Mouse (Mus musculus) activated CD4-positive, CD25-positive, alpha-beta regulatory T cell, adult 4 months (primary cell): ENCODE data around the gene Supt4a. TPM values are rescaled to one million over a fixed set of nuclear protein-coding genes. Genes with fewer than 3 reads are reported as not detected.

Experiments used
- ATAC-seq: one replicate; pipeline ENCODE4 v1.8.0; 2017
- polyA plus RNA-seq, 2 experiments: library from polyadenylated mRNA; unstranded; fragments of 100-300 nt; shearing (Covaris generic); gene quantifications; one replicate each; pipeline ENCODE4 v1.2.1; 2017

The Supt4a gene
- polyA plus RNA-seq: 100 to 1,000 TPM; 373 to 410 TPM

DNA sequence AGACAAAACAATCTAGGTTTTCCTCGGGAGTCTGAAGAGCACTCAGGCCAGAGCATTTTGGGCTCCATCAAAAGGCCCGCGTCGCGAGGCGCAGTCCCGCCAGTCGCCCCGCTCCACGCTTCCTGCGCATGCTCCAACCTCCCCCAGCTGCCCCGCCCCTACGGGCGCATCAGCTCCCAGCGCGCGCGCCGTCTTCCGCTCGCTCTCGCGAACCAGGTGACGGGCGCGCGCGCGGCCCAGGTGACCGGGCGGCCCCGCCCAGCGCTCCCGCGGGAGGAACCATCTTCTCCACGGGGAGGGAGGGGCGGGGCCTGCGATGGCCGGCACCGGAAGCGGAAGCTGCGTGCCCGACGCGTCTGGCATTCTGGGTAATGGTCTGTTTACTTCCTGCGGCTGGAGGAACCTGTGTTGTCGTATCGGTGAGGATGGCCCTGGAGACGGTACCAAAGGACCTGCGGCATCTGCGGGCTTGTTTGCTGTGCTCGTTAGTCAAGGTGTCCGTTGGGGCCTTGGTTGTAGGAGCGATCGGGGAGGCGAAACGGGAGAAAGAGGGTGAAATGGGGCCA is at the start of gene Supt4a:
Gene Supt4a, plus strand, starts transcription at position 378 of the 566 bp plus-strand sequence.
- peak; percentile 74 for ATAC-seq

DNA sequence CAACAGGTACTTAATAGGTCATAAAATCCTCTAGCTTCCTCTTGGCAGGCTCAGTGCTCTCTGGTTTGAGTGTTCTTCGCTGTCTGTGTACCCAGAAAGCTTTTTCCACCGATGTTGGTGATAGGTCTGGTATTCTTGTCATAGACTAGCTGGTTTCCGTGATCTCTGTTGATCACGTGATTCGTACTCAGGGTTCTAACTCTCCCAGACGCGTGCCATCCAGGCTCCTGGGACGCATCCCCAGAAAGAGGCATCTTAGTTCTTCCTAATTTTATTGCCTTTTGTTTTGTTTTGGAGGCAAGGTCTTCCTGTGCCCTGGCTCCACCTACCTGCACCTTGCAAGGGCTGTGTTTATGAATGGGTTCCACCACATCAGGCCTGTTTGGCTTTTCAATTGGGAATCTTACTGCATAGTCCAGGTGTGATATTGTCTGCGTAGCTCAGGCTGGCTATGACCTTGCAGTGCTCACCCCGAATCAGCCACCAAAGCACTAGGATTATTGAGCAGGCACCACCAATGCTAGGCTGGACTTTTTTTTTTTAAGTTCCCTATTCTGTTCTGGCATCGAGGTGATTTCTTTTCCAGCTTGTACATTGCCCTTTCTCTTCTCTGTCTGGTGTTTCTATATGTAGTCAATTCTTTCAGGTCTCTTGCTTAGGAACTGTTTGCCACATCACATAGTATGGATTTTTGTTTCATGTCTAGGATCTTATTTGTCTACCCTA is 48.7 kb upstream of the Supt4a start:
- no peak for ATAC-seq

GRCm38 (mm10) chr11:87689402-87689808 is 47.9 kb upstream of the Supt4a start:
- no peak for ATAC-seq

DNA sequence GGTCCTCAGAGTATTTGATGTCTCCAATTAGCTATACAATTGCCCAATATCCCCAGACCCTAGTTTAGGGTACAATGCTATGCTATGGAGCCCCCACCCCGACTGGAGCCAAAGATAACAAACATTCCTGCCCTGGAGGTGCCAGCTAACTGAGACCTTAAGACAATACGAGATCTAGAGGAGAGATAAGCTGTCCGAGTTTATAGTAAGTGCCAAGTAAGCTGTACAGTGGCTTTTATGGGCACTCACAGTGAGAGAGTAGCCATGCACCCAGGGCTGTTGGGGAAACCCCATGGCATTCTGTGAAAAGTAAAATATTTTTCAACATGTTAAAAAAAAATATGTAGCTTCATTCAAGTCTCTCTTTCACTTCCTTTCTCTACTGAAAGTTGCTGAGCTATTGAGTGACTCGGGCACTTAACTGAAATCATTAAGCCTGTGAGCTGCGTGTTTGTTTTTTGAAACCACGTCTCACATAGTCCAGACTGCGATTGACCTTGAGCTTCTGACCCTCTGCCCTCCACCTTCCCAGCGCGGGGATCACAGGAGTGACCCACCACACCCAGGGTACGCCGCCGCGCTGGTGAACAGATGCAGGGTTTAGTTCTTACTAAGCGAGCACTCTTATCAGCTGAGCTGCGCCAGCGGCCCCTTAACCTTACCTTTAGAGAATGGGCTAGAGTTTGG is 47.2 kb upstream of the Supt4a start:
- peak; percentile 62 for ATAC-seq

- no peak for ATAC-seq
These were observed 40.1 kb upstream of the Supt4a start for GRCm38 (mm10) chr11:87697131-87697682.

DNA sequence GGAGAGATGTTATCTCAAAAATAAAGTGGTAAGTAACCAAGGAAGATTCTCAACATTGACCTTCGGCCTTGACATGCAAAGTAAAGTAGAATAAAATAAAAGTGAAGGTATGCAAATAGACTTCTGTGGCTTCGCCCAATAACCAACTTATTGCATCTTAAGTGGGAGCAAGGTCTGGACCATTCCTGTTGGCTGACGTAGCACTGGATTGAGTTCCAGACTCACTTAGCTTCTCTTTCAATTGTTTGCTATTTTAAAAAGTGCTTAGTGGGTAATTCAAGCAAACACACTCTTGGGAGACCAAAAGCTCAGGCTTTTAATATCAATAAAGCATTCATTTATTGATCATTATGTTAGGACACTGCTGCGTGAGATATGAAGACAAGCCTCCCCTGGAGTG is 39.2 kb upstream of the Supt4a start:
- no peak for ATAC-seq

- ATAC-seq: no peak
These were observed 36.2 kb upstream of the Supt4a start for GRCm38 (mm10) chr11:87701108-87701507.

- no peak for ATAC-seq
These were observed 35.3 kb upstream of the Supt4a start for GRCm38 (mm10) chr11:87701877-87702620.

DNA sequence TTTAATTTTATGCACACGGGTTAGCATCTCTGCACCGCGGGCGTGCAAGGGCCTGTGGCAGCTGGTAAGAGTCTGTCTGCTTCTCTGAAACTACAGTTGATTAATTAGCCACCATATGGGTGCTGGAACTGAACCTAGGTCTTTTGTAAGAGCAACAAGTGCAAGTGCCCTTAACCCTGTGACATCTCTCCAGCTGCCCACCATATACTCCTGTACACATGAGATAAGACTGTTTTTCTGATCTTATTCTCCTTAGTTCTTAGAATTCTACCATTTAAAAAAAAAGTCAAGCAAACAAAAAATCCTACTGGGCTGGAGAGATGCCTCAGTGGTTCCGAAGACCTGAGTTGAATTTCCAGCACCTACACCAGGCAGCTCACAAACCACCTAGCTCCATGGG is 33.7 kb upstream of the Supt4a start:
- ATAC-seq: no peak

DNA sequence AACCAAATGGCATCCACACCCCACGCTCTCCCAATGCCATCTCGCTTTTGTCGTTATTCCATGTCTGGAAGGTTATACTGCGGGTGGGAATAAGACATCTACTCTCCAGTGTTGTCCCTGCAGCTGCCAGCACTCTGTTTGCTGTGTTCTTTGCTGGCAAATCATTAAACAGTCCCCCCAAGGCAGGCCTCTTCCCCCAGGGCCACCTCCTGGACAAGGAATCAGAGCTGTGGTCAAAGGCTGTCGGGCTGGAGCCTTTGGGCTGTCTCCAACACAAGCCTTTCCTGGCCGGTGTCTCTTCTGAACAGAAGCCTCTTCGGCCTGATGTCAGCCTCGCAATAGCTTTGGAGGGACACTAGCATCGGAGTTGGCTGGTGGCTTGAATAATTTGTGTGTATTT is 33.1 kb upstream of the Supt4a start:
- ATAC-seq: no peak

GRCm38 (mm10) chr11:87707570-87707969 is 29.8 kb upstream of the Supt4a start:
- no peak for ATAC-seq

DNA sequence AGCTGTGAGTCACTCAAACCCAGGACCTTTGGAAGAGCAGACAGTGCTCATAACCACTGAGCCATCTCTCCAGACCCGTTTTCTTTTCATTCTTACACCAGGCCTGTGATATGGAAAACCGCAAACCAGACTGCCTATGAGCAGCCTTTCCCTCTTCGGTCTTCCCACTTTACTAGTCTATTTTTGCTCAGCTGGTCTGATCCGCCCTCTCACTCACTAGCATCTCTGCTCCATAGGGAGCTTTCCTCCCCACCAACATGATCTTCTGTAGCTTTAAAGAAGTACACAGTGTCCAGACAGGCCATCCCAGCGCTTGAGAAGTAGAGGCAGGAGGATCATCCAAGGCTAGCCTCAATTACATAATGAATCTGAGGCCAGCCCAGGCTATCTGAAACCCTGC is 28.4 kb upstream of the Supt4a start:
- no peak for ATAC-seq

DNA sequence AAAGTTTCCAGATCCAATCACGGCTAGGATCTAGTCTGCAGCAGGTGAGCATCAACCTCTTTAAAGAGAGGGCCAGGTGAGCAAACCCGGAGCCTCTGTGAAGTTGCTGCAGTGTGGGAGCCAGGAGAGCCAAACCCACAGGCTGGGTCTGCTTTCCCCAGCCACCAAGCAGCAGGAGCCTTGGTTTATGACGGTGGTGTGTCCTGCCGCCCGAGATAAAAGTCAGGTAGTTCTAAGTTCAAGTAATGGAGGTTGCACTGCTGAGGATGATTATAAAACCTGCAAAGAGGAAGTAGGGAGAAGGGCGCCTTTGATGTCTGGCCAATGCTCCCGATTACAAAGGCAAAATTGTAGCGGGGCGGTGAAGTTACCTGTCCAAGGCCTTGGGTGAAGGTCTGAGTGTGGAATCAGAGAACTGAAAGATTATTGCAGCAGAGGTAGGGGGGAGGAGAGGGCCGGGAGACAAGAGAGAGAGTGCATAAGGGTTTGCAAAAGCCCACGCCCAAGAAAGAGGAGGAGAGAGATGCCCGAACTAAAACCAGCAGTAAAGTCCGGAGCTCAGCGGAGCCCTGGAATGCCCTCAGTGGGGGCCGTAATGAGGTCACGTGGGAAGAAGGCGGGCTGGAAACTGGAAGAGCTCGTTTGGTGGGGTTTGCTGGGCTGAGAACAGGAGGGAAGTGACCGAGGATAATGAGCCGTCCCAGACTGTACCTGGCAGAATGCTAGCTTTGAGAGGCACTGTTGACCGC is 27.7 kb upstream of the Supt4a start:
- no peak for ATAC-seq

DNA sequence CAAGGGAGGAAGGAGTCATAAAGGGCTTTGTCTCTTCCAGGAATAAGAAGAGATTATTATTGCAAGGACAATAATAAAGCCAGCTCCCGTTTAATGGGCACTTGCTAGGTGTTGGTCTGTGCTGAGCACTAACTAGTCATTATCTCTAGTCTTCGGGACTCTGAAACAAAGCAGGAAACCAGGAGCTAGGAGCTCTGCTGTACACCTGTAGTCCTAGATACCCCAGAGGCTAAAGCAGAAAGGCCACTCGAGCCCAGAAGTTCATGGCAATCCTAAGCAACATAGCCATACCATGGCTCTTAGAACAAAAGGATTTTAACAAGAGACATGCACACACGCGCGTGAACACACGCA is 27.1 kb upstream of the Supt4a start:
- no peak for ATAC-seq

DNA sequence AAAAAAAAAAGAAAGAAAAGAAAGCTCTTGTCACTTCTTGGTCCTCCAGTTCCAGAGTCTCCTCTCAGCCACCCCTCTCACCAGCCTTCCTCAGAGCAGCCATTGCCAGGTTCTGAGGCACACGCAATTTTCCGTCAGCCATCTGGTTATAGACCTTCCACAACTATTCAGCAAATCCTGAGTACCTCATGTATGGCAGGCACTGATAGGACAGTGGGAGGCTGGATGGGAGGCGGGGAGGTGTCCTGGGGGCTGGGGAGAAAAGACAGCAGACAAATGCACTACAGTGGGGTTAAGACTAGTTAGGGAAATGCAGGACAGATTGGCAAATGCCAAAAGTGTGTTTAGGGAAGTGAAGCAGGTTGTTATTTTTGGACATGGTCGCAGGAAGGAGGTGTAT is 25.2 kb upstream of the Supt4a start:
- no peak for ATAC-seq

GRCm38 (mm10) chr11:87715999-87716398 is 21.4 kb upstream of the Supt4a start:
- no peak for ATAC-seq

GRCm38 (mm10) chr11:87719526-87719925 is 17.8 kb upstream of the Supt4a start:
- no peak for ATAC-seq

DNA sequence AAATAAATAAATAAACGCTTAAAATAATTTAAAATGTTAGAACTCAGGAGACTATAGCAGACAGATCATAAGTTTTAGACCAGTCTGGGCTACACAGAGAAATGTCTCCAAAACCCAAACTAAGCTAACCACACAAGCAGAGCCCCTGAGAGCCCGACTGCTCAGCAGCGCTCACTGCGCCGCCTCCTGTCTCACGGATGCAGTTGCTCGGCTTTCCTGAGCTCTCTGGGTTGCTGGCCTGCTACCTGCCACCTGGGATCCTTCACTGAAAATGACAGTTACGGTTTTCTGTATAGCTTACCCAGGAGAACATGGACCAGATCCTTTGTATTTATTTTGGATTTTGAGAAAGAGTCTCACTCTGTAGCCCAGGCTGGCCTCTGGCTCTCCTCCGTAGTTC is 17.0 kb upstream of the Supt4a start:
- peak; percentile 50 for ATAC-seq

DNA sequence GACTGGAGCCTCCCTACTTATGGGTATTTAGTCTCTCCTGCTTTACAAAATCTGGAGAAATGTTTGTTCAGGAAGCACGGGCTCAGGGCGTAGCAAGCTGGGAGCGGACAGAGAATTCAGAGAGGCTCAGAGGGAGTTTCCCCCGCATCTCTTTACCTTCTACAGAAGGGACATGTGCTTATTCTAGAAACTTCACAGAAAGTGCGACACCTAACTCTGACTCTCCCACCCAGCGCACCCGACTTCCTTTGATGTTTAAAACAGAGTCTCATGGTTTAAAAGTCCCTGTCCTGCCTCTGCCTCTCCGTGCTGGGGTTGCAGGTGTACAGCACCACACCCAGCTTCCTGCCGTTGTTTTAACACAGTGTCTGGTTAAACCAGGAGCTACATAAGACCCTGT is 16.5 kb upstream of the Supt4a start:
- ATAC-seq: peak; percentile 94

- ATAC-seq: no peak
These were observed 15.2 kb upstream of the Supt4a start for GRCm38 (mm10) chr11:87722168-87722567.

DNA sequence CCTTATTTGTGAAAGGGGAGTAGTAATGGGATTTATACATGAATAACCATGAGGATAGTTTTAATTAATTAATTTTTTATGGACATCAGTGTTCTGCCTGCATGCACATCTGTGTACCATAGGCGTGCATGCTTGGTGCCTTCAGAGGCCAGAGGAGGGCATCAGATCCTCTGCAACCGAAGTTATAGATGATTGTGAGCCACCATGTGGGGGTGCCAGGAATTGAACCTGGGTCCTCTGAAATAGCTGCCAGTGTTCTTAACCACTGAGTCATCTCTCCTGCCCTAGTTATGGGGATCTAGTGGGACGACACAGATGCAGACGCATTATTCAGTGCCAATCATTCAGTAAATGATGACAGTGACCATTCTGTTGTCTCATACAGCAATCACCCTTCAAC is 14.5 kb upstream of the Supt4a start:
- no peak for ATAC-seq

DNA sequence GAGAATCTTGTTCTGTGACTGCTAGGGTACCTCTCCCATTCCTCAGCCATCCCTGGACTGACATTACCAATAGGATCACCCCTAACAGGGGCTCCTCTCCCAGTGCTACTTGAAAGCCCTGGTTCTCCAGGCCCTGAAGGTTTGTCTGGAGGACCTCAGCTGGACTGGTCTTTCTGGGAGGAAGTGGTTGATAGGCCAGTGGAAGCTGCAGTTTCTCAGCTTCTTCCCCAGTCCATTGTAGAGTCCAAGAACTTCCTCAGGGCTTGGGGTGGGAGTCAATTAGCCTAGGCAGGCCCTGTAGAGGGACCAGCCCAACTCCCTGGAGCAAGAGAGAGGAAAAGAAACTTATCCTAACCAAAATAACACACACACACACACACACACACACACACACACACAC is 11.8 kb upstream of the Supt4a start:
- no peak for ATAC-seq
